Comparison of ENCODE assay signal across 16 mouse cellular contexts in genomic region chr3:121699849-121700248, GRCm38 (mm10). TPM values are rescaled to one million over a fixed set of nuclear protein-coding genes. Genes with fewer than 3 reads are reported as not detected.
DNase-seq lines count a peak whose midpoint lies in the region; ATAC-seq lines count a peak whose summit lies in the region.
"Had no signal": no experiment of that assay in that cellular context is flagged by ENCODE, and none has a peak within 500 bp of the region (broad histone marks: within the 10 kb centered on the region; RNA-seq: fewer than 3 reads in every experiment).

No protein-coding gene starts in this region.

- WGBS in neural tube, embryonic 11.5 days = 70% methylated on average over 4 of the region's 4 CpGs
- 80% methylated on average over 4 of the region's 4 CpGs for WGBS in hindbrain, embryonic 10.5 days
- 68% methylated on average over 4 of the region's 4 CpGs for WGBS in midbrain, embryonic 12.5 days

- no peaks in the 10 kb centered on the region for H3K36me3 ChIP-seq in neural tube, embryonic 11.5 days (ENCODE audit: control insufficient read depth, insufficient read depth, low read length)
- H3K36me3 ChIP-seq in hindbrain, embryonic 10.5 days = no peaks in the 10 kb centered on the region
- no peaks in the 10 kb centered on the region for H3K36me3 ChIP-seq in midbrain, embryonic 12.5 days
- H3K36me3 ChIP-seq: liver, embryonic 15.5 days had no signal

- H3K4me2 ChIP-seq in neural tube, embryonic 11.5 days (ENCODE audit: low read depth) = peak overlapping the region; percentile 29; the same call in 1 of the 2 replicates
- H3K4me2 ChIP-seq in midbrain, embryonic 12.5 days (replicated peaks) = peak overlapping the region; percentile 32
- H3K4me2 ChIP-seq: liver, embryonic 15.5 days had no signal

- peaks cover 18% of the 10 kb centered on the region; the same call in 1 of the 2 replicates for H3K4me1 ChIP-seq in neural tube, embryonic 11.5 days (ENCODE audit: control insufficient read depth, insufficient read depth, low read length)
- peaks cover 37% of the 10 kb centered on the region for H3K4me1 ChIP-seq in hindbrain, embryonic 10.5 days (replicated peaks)
- peaks cover 38% of the 10 kb centered on the region for H3K4me1 ChIP-seq in midbrain, embryonic 12.5 days
- H3K4me1 ChIP-seq: liver, embryonic 15.5 days had no signal

- no peaks in the 10 kb centered on the region for H3K27me3 ChIP-seq in neural tube, embryonic 11.5 days (ENCODE audit: control insufficient read depth, insufficient read depth, low read length)
- H3K27me3 ChIP-seq in hindbrain, embryonic 10.5 days (ENCODE audit: insufficient read depth, poor library complexity, severe bottlenecking) = 0 out of 2 replicates have a peak, but pooled peaks cover 9% of the 10 kb centered on the region
- no peaks in the 10 kb centered on the region for H3K27me3 ChIP-seq in midbrain, embryonic 12.5 days
- H3K27me3 ChIP-seq: liver, embryonic 15.5 days had no signal

- peak overlapping the region; percentile 82 for H3K27ac ChIP-seq in neural tube, embryonic 11.5 days (ENCODE audit: low read depth, low read length)
- peak overlapping the region; percentile 86 for H3K27ac ChIP-seq in hindbrain, embryonic 10.5 days
- peak overlapping the region; percentile 90 for H3K27ac ChIP-seq in midbrain, embryonic 12.5 days (replicated peaks)
- H3K27ac ChIP-seq: liver, embryonic 15.5 days; macrophage had no signal

- peak; percentile 67 for ATAC-seq in neural tube, embryonic 11.5 days (ENCODE audit: insufficient read depth, low FRiP score, low TSS enrichment)
- ATAC-seq in midbrain, embryonic 12.5 days (ENCODE audit: low FRiP score, low read depth) = peak; percentile 47

- H3K9ac ChIP-seq in neural tube, embryonic 11.5 days (ENCODE audit: low read length) = no peak overlapping the region
- H3K9ac ChIP-seq in midbrain, embryonic 12.5 days (replicated peaks) = no peak overlapping the region
- H3K9ac ChIP-seq: liver, embryonic 15.5 days had no signal

- no peak overlapping the region for H3K4me3 ChIP-seq in neural tube, embryonic 11.5 days (ENCODE audit: low read depth, low read length)
- no peak overlapping the region for H3K4me3 ChIP-seq in hindbrain, embryonic 10.5 days
- 0 out of 2 replicates have a peak overlapping the region, but pooled peaks have one; percentile 1 for H3K4me3 ChIP-seq in midbrain, embryonic 12.5 days
- H3K4me3 ChIP-seq: liver, embryonic 15.5 days had no signal

- peak; percentile 22 for DNase-seq in neural tube, embryonic 11.5 days (ENCODE audit: low spot score)
- DNase-seq in neural tube, embryonic 10.5 days (ENCODE audit: extremely low spot score, low spot score) = no peak
- no peak for DNase-seq in hindbrain, embryonic 10.5 days (ENCODE audit: low spot score)
- no peak for DNase-seq in frontal cortex, postnatal 25 days (ENCODE audit: low spot score in 2 of 2)
- DNase-seq in adrenal gland, postnatal 14 days = no peak
- DNase-seq in gastrocnemius, postnatal 4 days (ENCODE audit: low spot score in 2 of 2) = no peak
- DNase-seq: heart, postnatal 10 days; kidney, adult 2 months had no signal

- H3K9me3 ChIP-seq in neural tube, embryonic 11.5 days (ENCODE audit: control insufficient read depth, low read length) = no peaks in the 10 kb centered on the region
- no peaks in the 10 kb centered on the region for H3K9me3 ChIP-seq in hindbrain, embryonic 10.5 days
- no peaks in the 10 kb centered on the region for H3K9me3 ChIP-seq in midbrain, embryonic 12.5 days
- H3K9me3 ChIP-seq: liver, embryonic 15.5 days had no signal

RNA-seq across cellular contexts. Expression of gene F3, which starts 23.5 kb away (rescaled TPM):
- 8.2 and 9.0 TPM in 2 replicates for polyA plus RNA-seq in neural tube, embryonic 11.5 days (2014; fragmentation: Nextera tagmentation; extraction: Ambion mirVana)
- polyA plus RNA-seq in hindbrain, embryonic 10.5 days (2016; fragmentation: Nextera tagmentation; extraction: Ambion mirVana) = 8.8 and 14.1 TPM in 2 replicates
- polyA plus RNA-seq in midbrain, embryonic 12.5 days (2016; fragmentation: Nextera tagmentation; extraction: Ambion mirVana) = 5.0 and 6.4 TPM in 2 replicates
- total RNA-seq in adrenal gland, postnatal 14 days (2021) = 17.2 and 27.3 TPM in 2 replicates
- 1 to 10 TPM; 3.0 to 4.7 TPM for total RNA-seq in gastrocnemius, postnatal 4 days (2021)

RNA-seq across cellular contexts. Expression of gene 4930432M17Rik, which starts 29.3 kb away (rescaled TPM):
- not detected in 2 replicates for polyA plus RNA-seq in neural tube, embryonic 11.5 days (2014; fragmentation: Nextera tagmentation; extraction: Ambion mirVana)
- polyA plus RNA-seq in hindbrain, embryonic 10.5 days (2016; fragmentation: Nextera tagmentation; extraction: Ambion mirVana) = not detected in 2 replicates
- not detected in 2 replicates for polyA plus RNA-seq in midbrain, embryonic 12.5 days (2016; fragmentation: Nextera tagmentation; extraction: Ambion mirVana)
- not detected in 2 replicates for total RNA-seq in adrenal gland, postnatal 14 days (2021)
- total RNA-seq in gastrocnemius, postnatal 4 days (2021) = not detected
- total RNA-seq: gastrocnemius, adult 8-10 months; heart, postnatal 10 days; layer of hippocampus, adult 8-10 months; left cerebral cortex, postnatal 25 days had no signal
- polyA plus RNA-seq: kidney, adult 2 months; liver, embryonic 15.5 days; macrophage; testis, adult 2 months; urinary bladder, adult 2 months had no signal
